Mouse (Mus musculus) cerebral cortex, adult 2 months (tissue): Measurements from ENCODE around the gene 1700021F05Rik.

ENCODE experiments used
- WGBS: fragments of 180-500 bp; shearing (Covaris S2); methylation state at CpG from one replicate; pipeline ENCODE4 v1.1.7; 2018; 5-methylcytosine and 5-hydroxymethylcytosine counted together

The 1700021F05Rik gene

DNA sequence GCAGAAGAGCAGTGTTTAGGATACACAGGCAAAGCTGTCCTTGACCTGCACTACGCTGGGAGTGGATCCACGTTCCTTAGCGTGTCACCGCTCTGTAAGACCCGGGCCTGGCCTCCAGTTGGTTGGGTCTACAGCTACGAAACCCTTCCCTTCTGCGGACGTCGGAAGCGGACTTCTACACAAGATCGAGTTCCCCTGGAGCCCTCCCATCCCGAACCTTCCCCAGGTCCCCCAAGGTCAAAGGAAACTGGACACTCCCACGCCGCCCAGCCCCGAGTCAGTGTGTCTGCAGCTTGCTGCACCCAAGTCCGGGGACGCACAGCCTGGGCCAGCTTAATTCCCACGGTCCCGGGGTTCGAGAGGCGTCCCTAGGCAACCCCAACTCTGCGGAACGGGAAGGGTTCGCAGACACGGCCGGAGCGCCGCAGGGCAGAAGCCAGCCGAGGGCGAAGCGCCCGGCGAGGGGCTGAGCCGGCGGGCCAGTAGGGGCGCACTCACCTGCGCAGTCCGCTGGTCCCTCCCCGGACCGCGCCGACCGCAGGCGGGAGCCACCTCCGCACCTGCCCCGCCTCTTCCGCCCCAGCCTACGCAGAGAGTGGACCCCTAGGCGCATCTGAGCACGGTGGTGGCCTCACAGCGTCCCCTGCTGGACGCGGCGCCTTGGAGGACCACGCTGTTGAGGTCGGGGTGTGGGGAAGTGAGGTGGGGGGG lies at the start of gene 1700021F05Rik:
TSS of gene 1700021F05Rik (minus strand) at position 553 of the 711 bp plus-strand sequence.
- WGBS, result under 1% methylated on average over 55 of the region's 56 CpGs

- 80% methylated on average over 8 of the region's 8 CpGs for WGBS
Measured at GRCm38 (mm10) chr10:43588470-43589177, 47.8 kb upstream of the 1700021F05Rik start.

- WGBS, result 85% methylated on average over 4 of the region's 4 CpGs
Measured at GRCm38 (mm10) chr10:43584538-43584937, 43.7 kb upstream of the 1700021F05Rik start.

GRCm38 (mm10) chr10:43581260-43581659 lies 40.5 kb upstream of the 1700021F05Rik start:
- WGBS, result 81% methylated on average over 3 of the region's 3 CpGs

DNA sequence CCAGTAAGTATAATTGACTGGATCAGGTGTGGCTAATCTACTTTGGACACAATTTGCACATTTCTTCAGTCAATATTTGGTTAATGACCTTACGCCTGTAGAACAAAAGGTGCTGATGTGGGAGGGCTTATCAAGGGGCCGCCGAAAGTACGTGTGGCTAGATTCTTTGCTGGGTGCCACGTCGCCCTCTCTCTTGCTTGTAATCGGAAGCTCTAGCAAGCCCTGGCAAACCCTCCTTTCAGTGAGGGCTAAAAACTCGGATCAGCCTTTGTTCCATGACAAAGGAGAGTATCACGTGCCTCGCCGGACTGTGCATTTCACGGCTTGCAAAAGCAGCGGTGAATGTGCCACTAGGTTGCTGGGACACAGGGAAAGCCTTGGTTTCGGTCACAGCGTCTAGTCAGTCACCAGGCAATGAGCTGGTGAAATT lies 39.9 kb upstream of the 1700021F05Rik start:
- 6% methylated on average over 15 of the region's 15 CpGs for WGBS

GRCm38 (mm10) chr10:43579381-43580261 lies 38.8 kb upstream of the 1700021F05Rik start:
- under 1% methylated on average over 49 of the region's 49 CpGs for WGBS

DNA sequence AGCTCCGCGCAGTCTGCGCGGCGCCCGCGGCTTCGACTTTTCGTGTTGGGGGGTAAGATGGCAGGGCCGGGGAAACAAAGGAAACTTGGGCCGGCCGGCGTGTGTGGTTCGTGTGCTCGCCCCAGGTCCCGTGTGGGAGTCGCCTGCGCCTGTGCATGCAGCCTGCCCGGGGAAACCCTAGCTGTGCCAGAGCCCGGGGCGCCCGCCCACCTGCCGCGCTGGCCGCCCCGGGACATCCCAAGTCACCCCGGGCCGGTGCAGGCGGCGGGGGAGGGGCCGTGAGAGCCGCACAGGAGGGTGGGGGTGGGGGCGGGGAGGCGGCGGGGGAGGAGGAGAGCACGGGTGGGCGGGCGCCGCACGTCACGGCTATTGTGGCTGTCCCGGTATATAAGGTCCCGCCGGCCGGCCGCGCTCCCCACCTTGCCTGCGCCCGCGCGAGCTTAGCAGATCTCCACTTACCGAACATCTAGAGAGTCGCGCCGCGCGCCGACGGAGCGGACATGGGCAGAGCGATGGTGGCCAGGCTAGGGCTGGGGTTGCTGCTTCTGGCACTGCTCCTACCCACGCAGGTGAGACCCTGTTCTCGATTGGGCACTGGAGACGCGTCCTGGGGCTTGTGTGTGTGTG lies 38.1 kb upstream of the 1700021F05Rik start:
- WGBS, result under 1% methylated on average over 59 of the region's 65 CpGs

GRCm38 (mm10) chr10:43578366-43578753 lies 37.6 kb upstream of the 1700021F05Rik start:
- WGBS, result 1% methylated on average over 32 of the region's 32 CpGs

GRCm38 (mm10) chr10:43577997-43578331 lies 37.2 kb upstream of the 1700021F05Rik start, which contains the start of gene Cd24a:
Gene Cd24a (plus strand): TSS chr10:43578284.
- 7% methylated on average over 6 of the region's 6 CpGs for WGBS

DNA sequence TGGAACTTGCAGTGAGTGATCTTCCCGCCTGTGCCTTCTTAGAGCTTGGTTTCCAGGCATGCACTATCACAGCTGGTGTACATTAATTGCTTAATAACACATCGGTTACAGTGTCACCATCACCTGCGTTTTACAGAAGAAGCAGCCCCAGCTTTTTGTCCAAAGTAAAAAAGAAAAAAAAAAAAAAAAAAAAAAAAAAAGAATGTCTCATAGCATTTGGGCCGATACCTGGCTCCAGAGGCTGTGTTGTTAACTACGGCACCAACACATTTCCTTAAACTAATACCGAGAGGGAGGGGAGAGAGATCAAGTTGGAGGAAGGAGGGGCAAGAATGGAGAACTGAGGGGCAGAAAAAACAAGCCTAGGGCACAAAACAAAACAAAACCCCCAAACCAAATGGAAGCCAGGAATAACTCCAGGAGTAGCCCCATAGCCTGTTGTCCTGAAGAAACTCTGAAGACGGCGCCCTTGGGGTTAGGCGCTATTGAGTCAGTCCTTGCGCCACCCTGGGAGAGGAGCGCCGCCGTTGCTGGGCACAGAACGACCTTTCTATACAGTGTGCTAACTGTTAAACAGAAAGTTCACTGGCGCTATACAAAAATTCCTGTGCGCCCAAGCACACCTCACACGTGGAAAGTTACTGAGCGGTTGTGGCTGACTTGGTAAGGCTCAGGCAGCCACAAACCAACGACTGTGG lies 36.7 kb upstream of the 1700021F05Rik start:
- 53% methylated on average over 19 of the region's 19 CpGs for WGBS

DNA sequence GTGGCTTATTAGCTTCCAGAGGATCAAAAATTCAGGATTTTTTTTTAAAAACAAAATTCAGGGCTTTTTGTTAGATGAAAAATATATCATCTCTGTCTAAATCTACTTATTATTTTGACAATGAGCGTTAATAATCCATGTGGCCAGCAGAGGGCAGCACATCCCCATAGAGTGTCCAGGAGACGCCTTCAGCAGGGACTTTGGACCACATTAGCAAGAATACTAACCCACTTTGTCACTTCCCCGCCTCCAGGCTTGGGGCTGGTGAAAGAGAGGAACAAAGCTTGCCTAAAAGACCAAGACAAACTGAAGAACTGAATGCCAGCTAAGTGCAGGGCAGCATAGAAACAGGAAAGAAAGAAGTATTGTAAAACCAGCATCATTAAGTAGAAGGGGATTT lies 34.2 kb upstream of the 1700021F05Rik start:
- 3% methylated on average over 3 of the region's 3 CpGs for WGBS

- WGBS, result 74% methylated on average over 2 of the region's 2 CpGs
Measured at GRCm38 (mm10) chr10:43574352-43574751, 33.6 kb upstream of the 1700021F05Rik start.

- WGBS, result 90% methylated on average over 2 of the region's 2 CpGs
Measured at GRCm38 (mm10) chr10:43561311-43561710, 20.5 kb upstream of the 1700021F05Rik start.

- WGBS, result 41% methylated on average over 2 of the region's 2 CpGs
Measured at GRCm38 (mm10) chr10:43560765-43561164, 20.0 kb upstream of the 1700021F05Rik start.

- WGBS, result 56% methylated on average over 11 of the region's 11 CpGs
Measured at GRCm38 (mm10) chr10:43559313-43559712, 18.5 kb upstream of the 1700021F05Rik start.

DNA sequence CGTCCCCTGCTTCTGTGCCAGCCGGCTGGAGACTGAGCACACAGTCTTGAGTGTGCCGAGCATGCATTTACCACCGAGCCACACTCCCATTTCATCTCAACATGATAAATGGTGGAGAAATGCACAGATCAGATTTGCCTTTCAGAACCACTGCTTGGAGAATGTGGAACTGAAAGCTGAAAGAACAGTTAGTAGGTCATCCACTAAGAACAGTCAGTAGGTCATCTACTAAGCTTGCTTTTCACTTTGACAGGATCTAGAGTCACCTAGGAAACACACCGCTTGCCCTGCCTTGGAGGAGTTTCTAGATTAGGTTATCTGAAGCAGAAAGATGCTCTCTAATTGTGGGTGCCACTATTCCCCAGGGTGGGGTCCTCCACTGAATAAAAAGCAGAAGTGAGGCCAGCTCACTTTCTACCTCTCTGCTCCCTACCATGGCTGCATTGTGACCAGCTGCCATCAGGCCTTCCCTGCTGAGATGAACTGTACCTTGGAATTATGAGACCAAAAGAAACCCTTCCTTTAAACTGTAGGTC lies 16.9 kb upstream of the 1700021F05Rik start:
- WGBS, result 80% methylated on average over 5 of the region's 5 CpGs

GRCm38 (mm10) chr10:43551388-43551787 lies 10.6 kb upstream of the 1700021F05Rik start:
- 49% methylated on average over 3 of the region's 3 CpGs for WGBS

DNA sequence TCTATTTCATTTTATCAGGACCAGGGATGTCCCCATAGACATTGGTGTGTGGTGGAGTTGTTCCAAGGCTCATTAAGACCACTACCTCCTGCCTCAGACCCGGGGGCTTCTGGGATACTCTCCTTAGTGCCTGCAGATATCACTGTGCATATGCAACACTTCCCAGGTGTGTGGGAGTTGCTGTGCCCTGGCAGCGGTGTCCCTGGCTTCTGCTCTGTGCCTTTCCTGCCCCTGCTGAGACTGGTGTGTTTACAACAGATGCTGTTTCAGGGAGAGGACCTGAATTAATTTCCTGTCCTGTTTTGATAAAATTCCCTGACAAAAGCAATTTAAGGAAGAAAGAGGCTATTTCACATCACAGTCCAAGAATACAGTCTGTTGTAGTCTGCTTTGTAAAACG lies 10.1 kb upstream of the 1700021F05Rik start:
- WGBS, result 30% methylated on average over 3 of the region's 3 CpGs

DNA sequence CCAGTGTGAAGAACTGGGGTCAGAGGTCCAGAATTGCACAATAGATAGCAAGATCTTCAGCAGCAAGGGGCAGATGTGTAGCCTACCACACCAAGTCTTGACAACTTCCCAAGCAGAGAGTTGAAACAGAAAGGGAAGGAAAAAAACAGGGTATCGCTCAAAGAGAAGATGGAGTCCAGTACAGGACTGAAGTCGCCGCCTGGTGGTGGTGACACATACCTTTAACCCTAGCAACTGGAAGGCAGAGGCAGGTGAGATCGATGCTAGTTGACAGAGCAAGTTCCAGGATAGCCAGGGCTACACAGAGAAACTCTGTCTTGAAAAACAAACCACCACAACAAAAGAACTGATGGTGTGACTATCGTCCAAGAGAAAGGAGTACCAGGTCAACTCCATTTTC lies 8.6 kb upstream of the 1700021F05Rik start:
- whole genome bisulfite sequencing, result 70% methylated on average over 5 of the region's 5 CpGs

- 34% methylated on average over 7 of the region's 8 CpGs for WGBS
Measured at GRCm38 (mm10) chr10:43541153-43541544, 355 bp upstream of the 1700021F05Rik start.
